Mouse (Mus musculus): ENCODE data around the gene Sugp1.

Sugp1 gene

GRCm38 (mm10) chr8:70110451-70110850 is 67.8 kb downstream of the Sugp1 start:
- CTCF ChIA-PET: interaction anchor here (2.1 kb wide), 1 partner anchor 8 kb away, joined by 6 read pairs; no protein-coding TSS in a partner anchor

GRCm38 (mm10) chr8:70111192-70111795 is 68.7 kb downstream of the Sugp1 start:
- CTCF ChIA-PET: no interaction called here

- CTCF ChIA-PET: no interaction called here
Observed at GRCm38 (mm10) chr8:70112401-70113016, 69.9 kb downstream of the Sugp1 start.

- CTCF ChIA-PET: no interaction called here
Observed at GRCm38 (mm10) chr8:70114488-70114887, 71.9 kb downstream of the Sugp1 start.

GRCm38 (mm10) chr8:70114892-70115291 is 72.3 kb downstream of the Sugp1 start:
- CTCF ChIA-PET: no interaction called here

- CTCF ChIA-PET: interaction anchor here (1.7 kb wide), 1 partner anchor 12 kb away, joined by 6 read pairs; no protein-coding TSS in a partner anchor
Observed at GRCm38 (mm10) chr8:70117611-70118010, 75.0 kb downstream of the Sugp1 start.

GRCm38 (mm10) chr8:70118726-70119700 is 76.4 kb downstream of the Sugp1 start:
- CTCF ChIA-PET: interaction anchor here (1.7 kb wide), 2 partner anchors 9 to 14 kb away, joined by 6 read pairs; no protein-coding TSS in a partner anchor

- CTCF ChIA-PET: no interaction called here
Observed at GRCm38 (mm10) chr8:70120667-70121066, 78.1 kb downstream of the Sugp1 start, which contains the start of gene Ncan. Gene Ncan, minus strand, starts transcription at chr8:70120873.
